Mouse (Mus musculus) T-helper 17 cell (primary cell): ENCODE data around the gene F2rl3.

Source experiments
- in situ Hi-C, 2 experiments: fragments of 300-600 bp; cut with MboI, MseI; formaldehyde crosslinking; loops; 1 replicate in 1 of 2; 2 replicates in 1 of 2; pipeline ENCODE4 v1.15.1; 2025; ENCODE audit warnings: high pct_unique_total_duplicates in 2 of 2

The F2rl3 gene

GRCm38 (mm10) chr8:72761322-72762051, at the start of gene F2rl3:
Gene F2rl3, plus strand, starts transcription at chr8:72761880.
- in situ Hi-C loops = no loop called here

- in situ Hi-C loops = loop anchor here in 1 of 2 experiments (10.0 kb wide), 1 partner anchor 1128 kb away; no protein-coding TSS in a partner anchor
Measured at GRCm38 (mm10) chr8:72712569-72712968, 49.1 kb upstream of the F2rl3 start.

- in situ Hi-C loops = loop anchor here in 1 of 2 experiments (10.0 kb wide), 1 partner anchor 1132 kb away; no protein-coding TSS in a partner anchor
Measured at GRCm38 (mm10) chr8:72716594-72716993, 45.1 kb upstream of the F2rl3 start.

GRCm38 (mm10) chr8:72720541-72720940, 41.1 kb upstream of the F2rl3 start:
- in situ Hi-C loops = loop anchor here (5.0 kb wide), 3 partner anchors 38 to 168 kb away; no protein-coding TSS in a partner anchor

GRCm38 (mm10) chr8:72722769-72723650, 38.7 kb upstream of the F2rl3 start, which contains the start of gene Sin3b:
Gene Sin3b, plus strand, starts transcription at chr8:72723285.
- in situ Hi-C loops = loop anchor here (5.0 kb wide), 3 partner anchors 41 to 171 kb away; no protein-coding TSS in a partner anchor

- in situ Hi-C loops = loop anchor here (5.0 kb wide), 3 partner anchors 41 to 171 kb away; no protein-coding TSS in a partner anchor
Measured at GRCm38 (mm10) chr8:72723651-72724001, 38.1 kb upstream of the F2rl3 start.

GRCm38 (mm10) chr8:72728636-72729035, 33.0 kb upstream of the F2rl3 start:
- in situ Hi-C loops = no loop called here

- in situ Hi-C loops = no loop called here
Measured at GRCm38 (mm10) chr8:72735001-72735400, 26.7 kb upstream of the F2rl3 start.

GRCm38 (mm10) chr8:72736868-72737267, 24.8 kb upstream of the F2rl3 start:
- in situ Hi-C loops = no loop called here

GRCm38 (mm10) chr8:72746061-72746460, 15.6 kb upstream of the F2rl3 start:
- in situ Hi-C loops = loop anchor here (5.0 kb wide), 2 partner anchors 64 to 154 kb away; no protein-coding TSS in a partner anchor

GRCm38 (mm10) chr8:72749846-72750245, 11.8 kb upstream of the F2rl3 start:
- in situ Hi-C loops = loop anchor here (5.0 kb wide), 2 partner anchors 68 to 158 kb away; no protein-coding TSS in a partner anchor

- in situ Hi-C loops = no loop called here
Measured at GRCm38 (mm10) chr8:72750266-72750665, 11.4 kb upstream of the F2rl3 start.

GRCm38 (mm10) chr8:72751126-72751525, 10.6 kb upstream of the F2rl3 start:
- in situ Hi-C loops = no loop called here

- in situ Hi-C loops = no loop called here
Measured at GRCm38 (mm10) chr8:72752289-72752688, 9.4 kb upstream of the F2rl3 start.

- in situ Hi-C loops = no loop called here
Measured at GRCm38 (mm10) chr8:72753165-72753564, 8.5 kb upstream of the F2rl3 start.

GRCm38 (mm10) chr8:72753781-72754180, 7.9 kb upstream of the F2rl3 start:
- in situ Hi-C loops = no loop called here

- in situ Hi-C loops = no loop called here
Measured at GRCm38 (mm10) chr8:72756031-72756430, 5.6 kb upstream of the F2rl3 start.

GRCm38 (mm10) chr8:72756771-72757390, 4.8 kb upstream of the F2rl3 start:
- in situ Hi-C loops = no loop called here

GRCm38 (mm10) chr8:72757426-72758195, 4.1 kb upstream of the F2rl3 start:
- in situ Hi-C loops = no loop called here

- in situ Hi-C loops = no loop called here
Measured at GRCm38 (mm10) chr8:72758310-72758709, 3.4 kb upstream of the F2rl3 start.

GRCm38 (mm10) chr8:72760216-72760615, 1.5 kb upstream of the F2rl3 start:
- in situ Hi-C loops = no loop called here
